Mouse (Mus musculus): ENCODE data around the gene Mrps27. TPM values are rescaled to one million over a fixed set of nuclear protein-coding genes. Genes with fewer than 3 reads are reported as not detected.

The Mrps27 gene
- polyA plus RNA-seq (2014; fragmentation: Illumina TruSeq; extraction: RNeasy Lipid Tissue Mini Kit (QIAGEN cat#74804); ENCODE audit: low replicate concordance), result 41.6 TPM

DNA sequence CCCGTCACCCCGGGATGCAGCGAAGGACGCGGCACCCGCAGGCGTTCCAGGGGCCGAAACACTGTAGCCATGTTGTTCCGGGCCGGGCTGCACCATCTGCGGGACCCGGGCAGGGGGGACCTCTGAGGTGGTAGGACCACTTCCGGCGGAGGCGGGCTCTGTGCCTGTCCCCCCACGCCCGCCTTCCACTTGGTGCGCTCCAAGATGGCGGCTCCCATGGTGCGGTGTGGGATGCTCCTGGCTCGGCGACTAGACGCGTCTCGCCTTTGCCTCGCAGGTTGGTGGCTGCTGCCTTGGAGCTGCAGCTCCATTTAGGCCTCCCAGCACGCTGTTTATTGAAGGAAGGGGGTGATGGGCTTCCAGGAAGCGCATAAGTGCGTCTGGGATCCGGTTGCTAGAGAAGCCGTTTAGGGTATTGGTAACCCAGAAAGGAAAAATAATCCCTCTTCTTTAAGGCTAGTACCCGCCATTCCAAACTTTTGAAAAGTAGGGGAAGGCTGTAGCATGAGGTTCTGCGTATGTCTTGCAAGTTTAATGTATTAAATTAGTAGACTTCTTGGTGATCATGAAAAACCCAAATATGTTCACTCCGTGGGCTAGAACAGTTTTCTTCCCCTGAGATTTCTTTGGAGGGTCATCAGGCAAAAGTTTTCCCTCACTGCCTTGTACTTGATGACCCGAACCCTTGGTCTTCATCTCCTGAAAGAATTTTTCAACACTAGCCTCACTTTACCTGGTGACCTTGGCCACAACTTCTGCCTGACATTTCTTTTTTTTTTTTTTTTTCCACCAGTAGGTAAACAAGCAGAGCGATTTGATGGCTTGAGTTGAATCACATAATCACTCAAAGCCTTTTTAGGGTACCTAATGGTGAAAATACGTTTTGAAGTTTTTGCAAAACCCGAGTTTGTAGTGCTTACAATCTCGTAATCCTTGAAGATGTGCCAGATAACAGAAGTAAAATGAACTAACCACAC lies at the start of gene Mrps27, which contains the start of gene Ptcd2:
Mrps27 (plus strand) TSS at position 188 of the 977 bp plus-strand sequence.
Ptcd2 (minus strand) TSS at position 107 of the 977 bp plus-strand sequence.

Other genes with a start within 250 kb of the Mrps27 start
- gene Zfp366, start 160.0 kb upstream of the Mrps27 start, polyA plus RNA-seq (2014; fragmentation: Illumina TruSeq; extraction: RNeasy Lipid Tissue Mini Kit (QIAGEN cat#74804); ENCODE audit: low replicate concordance), result 2.0 TPM
- gene Ptcd2, start 81 bp upstream of the Mrps27 start, polyA plus RNA-seq (2014; fragmentation: Illumina TruSeq; extraction: RNeasy Lipid Tissue Mini Kit (QIAGEN cat#74804); ENCODE audit: low replicate concordance), result 60.3 TPM
- gene Map1b, start 171.8 kb downstream of the Mrps27 start, polyA plus RNA-seq (2014; fragmentation: Illumina TruSeq; extraction: RNeasy Lipid Tissue Mini Kit (QIAGEN cat#74804); ENCODE audit: low replicate concordance), result 4.6 TPM

Measured in small intestine, adult 10 weeks (tissue).